Mouse (Mus musculus): ENCODE results near the gene Etv3.

Gene Etv3

DNA sequence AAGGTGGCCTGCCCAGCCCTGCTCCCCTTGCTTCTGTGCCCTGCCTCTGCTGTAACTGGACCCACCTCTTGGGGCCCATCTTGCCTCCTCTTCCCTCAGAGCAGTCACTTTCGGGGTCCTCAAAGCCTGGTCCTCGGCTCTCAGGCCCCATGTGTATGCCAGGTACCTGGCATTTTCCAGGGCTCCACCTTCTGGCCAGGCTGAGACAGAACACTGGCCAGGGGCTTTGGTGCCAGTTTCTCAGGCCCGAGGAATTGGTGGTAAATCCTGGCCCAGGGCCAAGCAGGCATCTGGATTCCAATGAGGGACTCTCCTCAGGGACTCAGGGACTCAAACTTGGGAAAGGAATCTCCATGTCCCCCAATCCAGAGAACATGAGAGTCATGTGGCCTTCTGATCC lies 34.9 kb downstream of the Etv3 start:
- DNase-seq: peak; percentile 42 to 59

GRCm38 (mm10) chr3:87561434-87561833 lies 36.2 kb downstream of the Etv3 start:
- no peak for DNase-seq

- DNase-seq: peak; percentile 94 to 95
Measured at GRCm38 (mm10) chr3:87562370-87562769, 37.2 kb downstream of the Etv3 start.

GRCm38 (mm10) chr3:87563466-87563865 lies 38.3 kb downstream of the Etv3 start:
- DNase-seq: no peak

GRCm38 (mm10) chr3:87565623-87566022 lies 40.4 kb downstream of the Etv3 start:
- DNase-seq: peak in 1 of 2 experiments; percentile 36

GRCm38 (mm10) chr3:87566066-87566465 lies 40.9 kb downstream of the Etv3 start:
- DNase-seq: peak; percentile 87 to 90

GRCm38 (mm10) chr3:87567497-87567896 lies 42.3 kb downstream of the Etv3 start:
- no peak for DNase-seq

GRCm38 (mm10) chr3:87568681-87569080 lies 43.5 kb downstream of the Etv3 start:
- DNase-seq: no peak

- no peak for DNase-seq
Measured at GRCm38 (mm10) chr3:87575766-87576165, 50.6 kb downstream of the Etv3 start.

GRCm38 (mm10) chr3:87582259-87582658 lies 57.1 kb downstream of the Etv3 start:
- DNase-seq: no peak
